Mouse (Mus musculus) heart, adult 2 months (tissue): Measurements from ENCODE around the gene Polr3gl.

Experiments
- CTCF ChIP-seq: fragments of 200-600 bp; IDR thresholded peaks from 2 replicates; pipeline ENCODE4 v1.8.1; 2022; ENCODE audit warnings: antibody characterized with exemption, mild to moderate bottlenecking, moderate library complexity
- POLR2A ChIP-seq: fragments of 200-500 bp; IDR thresholded peaks from 2 replicates; pipeline ENCODE4 v1.6.1; 2011; ENCODE audit warnings: mild to moderate bottlenecking, low read depth, low read length, control low read depth; ENCODE audit not compliant: insufficient read depth

DNA sequence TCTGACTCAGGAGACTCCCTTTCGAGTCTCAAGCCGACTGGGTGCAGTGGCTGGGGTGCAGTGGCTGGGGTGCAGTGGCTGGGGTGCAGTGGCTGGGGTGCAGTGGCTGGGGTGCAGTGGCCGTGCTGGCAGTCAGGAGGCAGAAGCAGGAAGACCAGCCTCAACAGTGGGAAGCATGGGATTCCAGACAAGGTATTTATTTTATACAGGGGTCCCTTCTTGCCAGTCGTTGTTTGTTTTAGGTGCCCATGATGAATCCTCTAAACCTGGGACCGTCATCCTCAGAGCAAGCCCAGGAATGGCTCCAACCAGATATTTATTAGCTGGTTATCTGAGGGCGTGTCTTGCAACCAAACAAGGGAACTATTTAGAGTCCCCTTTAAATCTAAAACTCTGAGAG, 40.4 kb downstream of the Polr3gl start:
- TF ChIP-seq CTCF: no peak
- TF ChIP-seq POLR2A: no peak
